Mouse (Mus musculus): ENCODE data around the gene Unc50. TPM values are rescaled to one million over a fixed set of nuclear protein-coding genes. Genes with fewer than 3 reads are reported as not detected.

Gene Unc50
- polyA plus RNA-seq, 1 experiment from 2014 or later, result 36.9 TPM

DNA sequence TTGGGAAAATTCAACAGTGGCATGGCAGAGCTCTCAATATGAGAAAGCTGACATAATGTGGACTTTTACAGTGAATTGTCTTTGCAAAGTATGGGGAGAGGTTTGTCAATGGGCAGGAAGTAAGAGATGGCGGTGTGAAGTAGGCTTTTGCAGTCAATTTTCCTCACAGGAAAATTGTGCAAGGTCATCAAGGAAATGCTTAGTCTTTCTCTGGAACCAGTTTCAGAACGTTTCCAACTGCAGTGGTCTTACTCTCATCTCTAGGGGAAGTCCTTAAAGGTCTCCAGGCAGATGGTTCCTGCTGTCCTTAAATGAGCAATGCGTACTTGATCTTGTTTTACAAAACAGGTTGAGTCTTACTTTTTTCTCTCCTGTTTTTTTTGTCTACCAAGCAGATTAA is 57.1 kb downstream of the Unc50 start:
- H3K27ac ChIP-seq, result peak overlapping the region; percentile 71
- WGBS (ENCODE audit: missing documents), result 11% methylated on average over 3 of the region's 3 CpGs
- H3K4me3 ChIP-seq (ENCODE audit: inconsistent target), result no peak overlapping the region

DNA sequence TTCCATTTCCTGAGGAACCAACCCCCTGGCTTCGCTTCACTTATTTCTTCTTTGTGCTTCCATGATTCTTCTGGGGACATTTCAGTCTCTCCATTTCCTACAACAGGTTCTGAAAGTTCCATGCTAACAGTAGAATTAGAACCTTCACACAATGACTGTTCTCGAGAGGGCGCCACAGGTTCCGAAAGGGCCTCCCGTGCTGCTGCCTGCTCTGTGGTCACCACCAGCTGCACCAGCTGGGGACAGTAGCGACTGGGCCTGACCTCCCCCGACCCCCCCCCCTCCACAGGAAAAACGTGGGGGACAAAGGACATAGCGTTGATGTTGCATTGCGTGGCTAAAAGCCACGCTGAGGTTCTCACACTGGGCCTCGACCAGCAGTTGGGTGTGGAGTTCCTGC is 58.6 kb downstream of the Unc50 start:
- WGBS (ENCODE audit: missing documents), result 63% methylated on average over 11 of the region's 12 CpGs
- peaks cover 4% of the 10 kb centered on the region; the same call in 1 of the 2 replicates for H3K36me3 ChIP-seq (ENCODE audit: inconsistent target)
- H3K79me2 ChIP-seq (ENCODE audit: inconsistent target), result peaks cover 8% of the 10 kb centered on the region; the same call in 1 of the 2 replicates
- H3K4me3 ChIP-seq (ENCODE audit: inconsistent target), result no peak overlapping the region
- no peak overlapping the region for H3K27ac ChIP-seq

More for the DNA sequence above, 57.1 kb downstream of the Unc50 start:
- peaks cover 13% of the 10 kb centered on the region; the same call in 1 of the 2 replicates for H3K79me2 ChIP-seq (ENCODE audit: inconsistent target)
- peaks cover 4% of the 10 kb centered on the region; the same call in 1 of the 2 replicates for H3K36me3 ChIP-seq (ENCODE audit: inconsistent target)

Other genes with a start within 250 kb of the Unc50 start
- not detected in 3 replicates for gene Cnga3, start 215.7 kb upstream of the Unc50 start, polyA plus RNA-seq (2018)
- 13.9 to 36.0 TPM (median 22.9 TPM) in 3 replicates for gene Inpp4a, start 130.3 kb upstream of the Unc50 start, polyA plus RNA-seq (2018)
- 65.7 to 107 TPM (median 99.8 TPM) in 3 replicates for gene Coa5, start within 50 bp of the Unc50 start, polyA plus RNA-seq (2018)
- 9.6 to 16.8 TPM (median 15.0 TPM) in 3 replicates for gene Mgat4a, start 110.9 kb downstream of the Unc50 start, polyA plus RNA-seq (2018)

All from macrophage (primary cell).